Mouse (Mus musculus) left cerebral cortex, adult 11 months (tissue): Measurements from ENCODE around the gene Podxl.
A peak's percentile ranks its signal among the peaks of the same experiment; 100 is the strongest.
"Not testable (repeated sequence)": the region's sequence is repeated elsewhere in the genome, so short reads cannot be mapped to it uniquely, and the experiment has no call there.

ENCODE experiments used
- DNase-seq: peaks from one replicate; pipeline ENCODE4 v3.0.0; 2022; ENCODE audit warnings: low spot score

Gene Podxl

GRCm38 (mm10) chr6:31567200-31567599 is 3.4 kb upstream of the Podxl start:
- DNase-seq = no peak

GRCm38 (mm10) chr6:31564901-31565391 is 1.2 kb upstream of the Podxl start:
- no peak for DNase-seq

GRCm38 (mm10) chr6:31564182-31564531 is 376 bp upstream of the Podxl start:
- DNase-seq = no peak

DNA sequence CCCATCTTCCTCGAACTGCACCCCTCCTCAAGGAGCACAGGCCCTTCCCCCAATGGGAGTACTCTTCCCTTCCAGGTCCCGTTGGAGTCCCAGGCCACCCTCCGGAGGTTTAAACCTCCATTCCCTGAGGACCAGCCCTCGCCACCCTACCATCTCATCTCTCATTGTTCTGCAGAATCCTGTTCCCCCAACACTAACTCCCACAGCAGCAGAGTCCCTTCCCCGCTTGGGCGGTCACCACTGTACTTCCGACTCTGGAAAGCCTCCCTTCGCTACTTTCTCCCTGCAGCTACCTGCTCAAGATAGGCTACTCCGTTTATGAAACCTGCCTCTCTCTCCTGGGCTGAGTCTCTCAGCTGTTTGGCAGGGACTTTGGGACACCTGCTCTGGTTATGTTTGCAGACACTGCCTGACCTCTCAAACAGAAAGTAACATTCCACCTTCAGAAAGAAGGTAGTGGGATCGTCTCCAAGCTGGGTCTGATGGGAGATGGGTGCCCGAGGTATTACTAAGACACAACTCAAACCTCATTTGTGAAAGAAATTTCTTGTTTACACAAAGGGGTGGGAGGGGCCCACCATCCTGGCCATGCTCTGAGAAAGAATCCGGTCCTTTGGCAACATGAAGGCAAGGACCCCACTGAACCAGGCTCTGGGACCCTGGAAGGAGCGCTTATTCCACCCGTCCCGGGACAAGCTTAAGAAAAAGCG is 1.3 kb downstream of the Podxl start:
- DNase-seq = no peak

- DNase-seq = not testable (repeated sequence)
Measured at GRCm38 (mm10) chr6:31561948-31562347, 1.8 kb downstream of the Podxl start.

DNA sequence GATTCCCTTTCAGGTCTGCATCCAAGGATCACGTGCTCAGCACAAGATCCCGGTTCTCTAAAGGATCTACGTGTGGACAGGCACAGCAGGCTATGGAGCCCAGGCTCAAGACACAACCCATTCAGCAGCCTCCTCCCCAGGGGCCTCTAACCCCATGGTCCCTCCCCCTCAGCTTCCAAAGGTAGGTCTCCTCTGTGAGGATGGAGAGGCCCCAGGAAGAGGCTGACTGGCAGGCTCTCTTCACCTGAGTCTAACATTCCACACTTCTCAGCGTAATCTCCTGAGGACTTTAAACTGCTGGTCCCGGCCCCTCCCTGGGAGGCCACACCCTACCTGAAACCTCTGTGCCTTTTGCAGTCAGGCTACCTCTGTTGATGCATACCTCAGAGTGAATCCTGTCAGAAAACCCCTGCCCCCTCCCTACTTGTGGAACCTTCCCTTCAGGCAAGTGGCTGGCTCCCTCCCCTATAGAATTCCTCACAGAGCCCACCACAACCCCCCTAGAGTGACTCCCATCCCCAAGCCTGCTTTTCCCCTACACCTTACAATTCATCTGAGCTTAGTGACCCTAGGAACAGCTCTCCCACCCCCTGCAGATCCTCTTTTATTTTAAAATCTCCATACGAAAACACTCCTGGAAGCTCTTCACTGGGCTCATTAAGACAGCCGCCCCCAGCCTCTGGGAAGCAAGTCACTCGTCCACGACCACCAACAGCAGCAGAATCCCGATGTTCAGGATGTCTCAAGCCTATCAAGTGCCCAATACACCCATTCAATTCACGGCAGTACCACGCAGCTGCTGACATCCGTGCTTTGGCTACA is 3.4 kb downstream of the Podxl start:
- DNase-seq = no peak

DNA sequence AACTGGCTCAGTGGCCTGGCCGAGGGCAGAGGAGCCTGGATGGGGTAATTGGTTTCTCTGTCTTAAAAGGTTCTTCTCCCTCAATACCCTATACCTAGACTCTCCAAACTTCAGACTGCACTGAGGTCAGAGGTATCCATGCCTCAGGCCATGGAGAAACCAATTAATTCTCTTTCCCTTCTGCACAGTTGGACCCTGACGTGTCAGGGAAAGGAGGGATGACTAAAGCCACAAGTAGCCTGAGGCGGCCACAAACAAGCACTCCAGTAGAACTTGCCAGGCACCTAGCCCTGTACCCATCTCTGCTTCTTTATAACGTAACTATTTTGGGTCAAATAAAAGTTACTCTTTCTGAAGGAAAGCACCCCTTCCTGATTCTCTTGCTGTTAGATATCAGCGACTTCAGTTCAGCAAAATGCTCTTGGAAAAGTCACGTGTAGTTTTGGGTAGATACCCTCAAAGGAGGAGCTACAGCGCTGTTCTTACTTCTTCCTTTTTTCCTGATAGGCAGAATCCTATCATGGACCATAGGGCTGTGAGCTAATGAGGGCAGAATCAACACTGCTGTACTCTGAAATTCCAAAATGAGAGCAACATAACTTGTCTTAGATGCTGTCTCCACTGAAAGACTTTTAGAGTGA is 7.2 kb downstream of the Podxl start:
- DNase-seq = no peak

GRCm38 (mm10) chr6:31550876-31551532 is 12.8 kb downstream of the Podxl start:
- DNase-seq = no peak

DNA sequence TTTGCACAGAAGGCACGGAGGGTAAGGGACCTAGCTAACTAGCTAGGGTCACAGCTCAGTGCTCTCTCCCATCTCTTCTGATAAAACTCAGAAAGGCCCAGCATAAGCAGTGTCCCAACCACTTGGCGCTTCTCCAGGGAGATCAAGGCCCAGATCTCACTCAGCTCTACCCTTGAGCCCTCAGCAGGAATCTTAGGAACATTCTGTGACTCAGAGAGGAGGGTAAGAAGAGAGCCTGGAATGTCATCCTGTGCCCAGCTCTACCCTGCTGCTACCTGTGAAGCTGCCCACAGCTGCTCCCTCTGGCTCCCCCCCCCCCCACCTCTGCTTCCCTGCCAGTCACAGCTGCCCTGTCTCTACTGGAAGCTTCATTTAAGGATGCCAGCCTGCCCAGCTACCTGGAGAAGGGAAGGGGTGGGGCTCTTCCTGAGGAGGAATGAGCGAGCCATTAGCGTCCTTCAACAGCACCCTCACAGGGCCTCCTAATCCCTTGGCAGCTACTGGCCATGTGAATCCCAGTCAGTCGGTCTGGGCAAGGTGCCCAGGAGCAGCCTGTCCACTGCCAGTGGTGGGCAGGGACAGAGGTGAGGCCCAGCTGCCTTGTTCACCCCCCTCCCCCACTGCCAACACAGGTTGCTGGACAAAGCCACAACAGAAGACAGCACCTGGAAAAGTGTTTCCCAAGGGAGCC is 14.3 kb downstream of the Podxl start:
- no peak for DNase-seq

DNA sequence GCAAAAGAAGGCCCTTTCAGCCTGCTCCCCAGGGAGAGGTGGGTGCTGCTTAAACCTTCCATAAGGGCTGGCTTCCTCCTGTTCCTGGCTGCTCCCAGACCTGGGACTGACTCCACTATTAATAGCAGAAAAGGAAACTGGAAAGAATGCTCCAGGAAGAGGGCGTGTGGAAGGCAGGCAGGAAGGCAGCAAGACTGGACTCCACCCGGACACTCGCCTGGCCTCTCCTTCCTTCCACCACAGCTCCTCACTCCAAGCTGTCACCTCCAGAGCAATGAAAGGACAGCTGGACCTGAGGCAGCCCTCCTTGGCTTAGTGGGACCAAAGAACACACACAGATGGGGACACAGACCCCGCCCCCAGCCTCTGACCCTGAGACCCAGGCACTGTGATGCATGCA is 19.5 kb downstream of the Podxl start:
- DNase-seq = no peak

DNA sequence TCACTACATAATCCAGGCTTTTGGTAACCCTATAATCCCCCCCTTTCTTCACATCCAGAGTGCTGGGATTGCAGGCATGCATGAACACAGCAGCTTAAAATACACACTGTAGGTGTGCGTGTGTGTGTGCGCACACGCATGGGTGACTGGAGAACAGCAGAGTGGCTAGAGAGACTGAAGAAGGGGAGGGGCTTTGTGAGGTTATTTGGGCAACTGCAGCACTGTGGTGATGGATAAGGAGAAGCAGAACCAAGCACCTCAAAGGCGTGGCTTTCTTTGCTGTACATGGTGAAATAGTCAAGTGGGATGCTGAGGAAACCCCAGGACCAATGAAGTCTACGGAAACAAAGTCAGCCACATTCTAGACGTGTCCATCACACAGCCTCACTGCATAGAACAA is 23.8 kb downstream of the Podxl start:
- no peak for DNase-seq

GRCm38 (mm10) chr6:31538112-31538511 is 25.7 kb downstream of the Podxl start:
- DNase-seq = no peak

- DNase-seq = no peak
Measured at GRCm38 (mm10) chr6:31537193-31537592, 26.6 kb downstream of the Podxl start.

DNA sequence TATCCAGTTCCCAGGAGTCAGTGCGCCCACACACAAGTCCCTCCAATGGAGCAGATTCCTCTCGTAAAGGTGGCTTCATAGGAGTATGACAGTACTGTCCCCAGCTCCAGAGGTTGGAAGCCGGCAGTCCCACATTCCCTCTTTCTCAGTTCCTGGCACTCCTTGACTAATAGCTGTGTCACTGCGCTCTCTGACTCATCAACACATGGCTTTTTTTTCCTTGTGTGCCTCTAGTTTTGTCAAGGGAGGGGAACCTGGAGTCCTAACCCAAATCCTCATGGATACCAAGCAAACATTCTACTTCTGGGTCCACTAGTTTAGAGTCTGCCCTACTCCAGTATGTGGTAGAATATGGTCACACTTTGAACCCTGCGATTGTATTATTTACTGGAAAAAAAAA is 29.1 kb downstream of the Podxl start:
- DNase-seq = no peak

GRCm38 (mm10) chr6:31531880-31532279 is 31.9 kb downstream of the Podxl start:
- DNase-seq = no peak

GRCm38 (mm10) chr6:31528339-31528738 is 35.4 kb downstream of the Podxl start:
- no peak for DNase-seq

GRCm38 (mm10) chr6:31527897-31528296 is 35.9 kb downstream of the Podxl start:
- DNase-seq = no peak

GRCm38 (mm10) chr6:31526929-31527328 is 36.9 kb downstream of the Podxl start:
- no peak for DNase-seq

GRCm38 (mm10) chr6:31525231-31525900 is 38.4 kb downstream of the Podxl start:
- DNase-seq = peak; percentile 51

DNA sequence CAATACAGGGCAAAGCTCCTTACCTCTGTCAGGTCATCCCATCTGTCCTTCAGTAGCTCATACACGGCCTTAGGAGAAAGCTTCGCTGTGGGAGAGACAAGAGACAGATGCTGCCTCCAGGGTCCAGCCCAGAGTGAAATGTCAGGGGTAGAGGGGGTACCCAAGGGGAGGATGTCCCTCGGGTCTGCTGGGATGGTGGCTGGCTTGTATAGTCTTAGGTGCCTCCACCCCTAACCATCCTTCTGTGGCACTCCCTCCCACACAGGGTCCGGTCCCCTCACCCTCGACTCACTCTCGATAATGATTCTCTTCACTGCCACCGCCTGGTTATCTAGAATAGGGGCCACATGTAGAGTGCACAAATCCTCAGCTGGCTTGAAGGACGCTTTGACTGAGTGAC is 39.1 kb downstream of the Podxl start:
- no peak for DNase-seq

DNA sequence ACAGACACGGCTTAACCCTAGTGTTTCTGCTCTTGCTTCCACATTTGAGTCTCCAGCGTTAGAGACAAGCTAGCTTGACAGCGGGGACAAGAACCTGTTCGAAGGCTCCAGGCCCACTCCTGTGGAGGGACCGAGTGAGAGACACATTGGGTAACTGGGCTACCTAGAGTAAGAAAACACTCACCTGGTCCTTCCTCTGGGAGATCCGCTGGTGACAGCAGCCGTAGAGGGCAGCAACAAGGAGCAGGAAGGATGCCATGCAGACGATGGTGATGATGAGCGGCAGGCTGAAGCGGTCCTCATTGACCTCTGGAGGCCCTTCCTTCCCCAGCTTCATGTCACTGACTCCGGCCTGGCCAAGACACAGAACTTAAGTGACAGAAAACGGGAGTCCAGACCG is 39.7 kb downstream of the Podxl start:
- DNase-seq = no peak
